Mouse (Mus musculus): ENCODE results near the gene Gm49416.
"Not testable (repeated sequence)": the region's sequence is repeated elsewhere in the genome, so short reads cannot be mapped to it uniquely, and the experiment has no call there.

GRCm38 (mm10) chr19:8896231-8896630 is 7.5 kb downstream of the Gm49416 start:
- not testable (repeated sequence) for TF ChIP-seq CTCF, EP300 (IDR thresholded peaks at IDR 0.05)

All from lung, postnatal 0 days (tissue).